Mouse (Mus musculus) heart, postnatal 0 days (tissue): ENCODE measurements around the gene Cfap299.

Experiments
- CTCF ChIP-seq: IDR thresholded peaks from 2 replicates; pipeline ENCODE4 v1.5.1; 2016; ENCODE audit warnings: antibody characterized with exemption, control low read depth, low read depth
- EP300 ChIP-seq: IDR thresholded peaks from 2 replicates; pipeline ENCODE4 v1.6.1; 2016; ENCODE audit warnings: antibody characterized with exemption, low read depth

DNA sequence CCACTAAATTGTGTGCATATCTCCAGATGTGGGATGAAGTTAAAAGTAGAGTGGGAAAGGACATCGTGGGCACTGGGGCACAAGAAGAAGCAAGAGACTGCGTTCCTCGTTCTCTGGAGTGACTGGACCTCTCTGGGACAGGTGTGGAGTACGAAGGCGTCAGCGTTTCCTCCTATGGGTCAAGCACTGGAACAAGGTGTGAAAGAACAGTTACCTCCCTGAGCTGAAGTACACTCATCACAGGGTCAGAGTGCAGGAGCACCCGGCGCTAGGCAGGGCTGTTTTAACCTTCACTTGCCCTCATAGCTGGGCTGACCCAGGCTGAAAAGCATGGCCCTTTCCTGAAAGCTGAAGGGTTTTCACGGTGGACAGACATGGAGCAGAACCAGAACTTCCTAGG is 504.7 kb downstream of the Cfap299 start:
- TF ChIP-seq CTCF (no peak), EP300 (no peak)
